Mouse (Mus musculus) left cerebral cortex, postnatal 36 days (tissue): ENCODE data around the gene Dnajb3. TPM values are rescaled to one million over a fixed set of nuclear protein-coding genes. Genes with fewer than 3 reads are reported as not detected.

Source experiments
- DNase-seq, 2 experiments: peaks; one replicate each; pipeline ENCODE4 v3.0.0; 2021 to 2022; ENCODE audit warnings: low spot score in 2 of 2, mixed read lengths in 1 of 2
- intact Hi-C: fragments of 180-260 bp; cut with DNase I; formaldehyde crosslinking; loops from one replicate; pipeline ENCODE4 v1.15.1; 2025
- total RNA-seq, 2 experiments: library from RNA; stranded (reverse); gene quantifications; 2 replicates each; pipeline ENCODE4 v1.2.3; 2021

The Dnajb3 gene
- total RNA-seq, 2 experiments from 2014 or later = 2.2 to 2.5 TPM

DNA sequence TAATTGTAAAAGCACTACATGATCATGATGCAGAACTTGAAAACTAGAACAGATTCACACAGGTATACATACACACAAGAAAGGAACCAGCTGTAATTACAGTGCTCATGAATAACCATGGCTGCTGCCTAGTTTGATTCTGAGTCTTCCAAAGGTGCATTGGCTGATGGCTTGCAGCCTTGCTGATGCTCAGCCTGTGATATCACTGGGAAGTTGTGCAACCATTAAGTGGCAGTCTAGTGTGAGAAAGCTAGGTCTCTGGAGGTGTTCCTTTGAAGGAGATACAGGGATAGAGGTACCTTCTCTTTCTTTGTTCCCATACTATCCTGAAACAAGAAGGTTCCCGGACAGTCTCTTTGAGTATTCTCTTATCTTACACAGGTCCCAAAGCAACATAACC lies 13.5 kb upstream of the Dnajb3 start:
- DNase-seq = no peak
- intact Hi-C loops = no loop called here

DNA sequence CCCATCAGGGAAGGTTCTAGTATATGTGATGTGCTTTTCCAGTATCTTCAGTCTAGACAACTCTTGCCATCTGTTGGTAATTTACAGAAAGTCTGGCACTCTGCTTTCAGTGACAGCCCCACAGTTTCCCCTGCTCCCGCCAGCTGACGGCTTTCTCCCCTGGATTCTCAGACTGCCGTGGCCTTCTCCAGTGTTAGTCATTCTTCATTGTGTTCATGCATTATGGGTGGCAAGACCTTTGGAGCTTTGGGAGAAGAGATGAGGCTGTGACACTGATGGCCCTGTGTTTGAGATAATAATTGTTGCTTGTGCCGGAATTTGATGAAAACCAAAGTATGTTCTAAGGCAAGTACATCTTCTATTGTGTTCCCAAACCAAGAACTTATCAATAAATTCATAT lies 13.0 kb upstream of the Dnajb3 start:
- intact Hi-C loops = no loop called here
- no peak for DNase-seq

DNA sequence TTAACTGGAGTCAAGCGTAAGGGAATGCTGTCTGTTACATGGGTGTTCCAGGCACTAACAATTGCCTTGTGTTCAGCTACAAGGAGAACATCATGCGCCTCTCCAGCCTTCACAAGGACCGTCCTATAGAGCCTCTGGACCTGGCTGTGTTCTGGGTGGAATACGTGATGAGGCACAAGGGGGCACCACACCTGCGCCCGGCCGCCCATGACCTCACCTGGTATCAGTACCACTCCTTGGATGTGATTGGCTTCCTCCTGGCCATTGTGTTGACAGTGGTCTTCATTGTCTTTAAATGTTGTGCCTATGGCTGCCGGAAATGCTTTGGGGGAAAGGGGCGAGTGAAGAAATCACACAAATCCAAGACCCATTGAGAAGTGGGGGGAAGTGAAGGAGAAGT lies 12.5 kb upstream of the Dnajb3 start:
- intact Hi-C loops = no loop called here
- no peak for DNase-seq

DNA sequence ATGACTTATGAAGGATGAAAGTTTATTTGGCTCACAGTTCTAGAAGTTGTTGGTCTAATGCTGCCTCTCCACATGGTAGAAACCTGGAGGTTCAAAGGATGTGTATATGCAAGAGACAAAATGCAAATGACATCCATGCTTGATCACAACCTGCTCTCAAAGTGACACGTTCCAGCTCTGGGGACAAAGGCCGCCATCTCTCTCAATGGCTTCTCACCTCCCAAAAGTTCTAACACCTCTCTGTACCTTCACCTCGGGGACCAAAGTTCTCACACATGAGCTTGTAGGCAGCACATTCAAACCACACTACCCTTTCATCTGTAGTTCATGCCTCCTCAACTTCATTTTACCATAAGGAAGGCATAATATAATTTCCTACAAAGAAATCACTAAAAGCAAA lies 12.0 kb upstream of the Dnajb3 start:
- intact Hi-C loops = no loop called here
- DNase-seq = no peak

DNA sequence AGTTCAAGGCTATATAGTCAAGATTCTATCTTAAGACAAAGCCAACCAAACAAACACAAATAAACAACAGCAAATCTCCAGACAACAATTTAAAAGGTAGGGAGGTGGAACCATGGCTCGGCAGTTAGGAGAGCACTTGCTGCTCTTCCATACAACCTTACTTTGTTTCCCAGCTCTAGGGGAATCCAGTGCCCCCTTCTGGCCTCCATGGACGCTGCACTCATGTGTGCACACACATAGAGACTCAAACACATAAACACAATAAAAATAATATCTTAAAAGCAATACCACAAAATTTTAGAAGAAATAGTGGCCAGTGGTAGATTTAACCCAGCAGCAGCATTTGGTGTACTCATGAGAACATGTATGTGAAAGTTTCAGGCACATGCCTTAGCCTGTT lies 11.6 kb upstream of the Dnajb3 start:
- intact Hi-C loops = no loop called here
- no peak for DNase-seq

DNA sequence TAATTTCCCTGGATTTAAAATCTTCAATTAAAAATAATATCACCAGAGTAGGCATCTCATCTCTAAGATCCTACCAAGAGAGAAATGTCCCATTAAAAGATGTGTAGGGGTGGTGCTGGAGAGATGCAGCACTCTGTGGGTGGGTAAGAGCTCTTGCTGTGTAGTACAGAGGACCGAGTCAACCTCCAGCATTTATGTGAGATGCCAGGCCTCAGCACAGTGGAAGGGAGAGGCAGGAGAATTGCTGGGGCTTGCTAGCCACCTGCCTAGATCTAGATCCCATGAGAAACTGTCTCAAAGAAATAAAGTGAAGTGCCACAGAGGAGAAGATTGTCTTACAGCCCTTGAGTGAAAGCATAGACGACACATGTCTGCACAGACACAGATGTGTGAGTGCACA lies 11.0 kb upstream of the Dnajb3 start:
- no peak for DNase-seq
- intact Hi-C loops = no loop called here

DNA sequence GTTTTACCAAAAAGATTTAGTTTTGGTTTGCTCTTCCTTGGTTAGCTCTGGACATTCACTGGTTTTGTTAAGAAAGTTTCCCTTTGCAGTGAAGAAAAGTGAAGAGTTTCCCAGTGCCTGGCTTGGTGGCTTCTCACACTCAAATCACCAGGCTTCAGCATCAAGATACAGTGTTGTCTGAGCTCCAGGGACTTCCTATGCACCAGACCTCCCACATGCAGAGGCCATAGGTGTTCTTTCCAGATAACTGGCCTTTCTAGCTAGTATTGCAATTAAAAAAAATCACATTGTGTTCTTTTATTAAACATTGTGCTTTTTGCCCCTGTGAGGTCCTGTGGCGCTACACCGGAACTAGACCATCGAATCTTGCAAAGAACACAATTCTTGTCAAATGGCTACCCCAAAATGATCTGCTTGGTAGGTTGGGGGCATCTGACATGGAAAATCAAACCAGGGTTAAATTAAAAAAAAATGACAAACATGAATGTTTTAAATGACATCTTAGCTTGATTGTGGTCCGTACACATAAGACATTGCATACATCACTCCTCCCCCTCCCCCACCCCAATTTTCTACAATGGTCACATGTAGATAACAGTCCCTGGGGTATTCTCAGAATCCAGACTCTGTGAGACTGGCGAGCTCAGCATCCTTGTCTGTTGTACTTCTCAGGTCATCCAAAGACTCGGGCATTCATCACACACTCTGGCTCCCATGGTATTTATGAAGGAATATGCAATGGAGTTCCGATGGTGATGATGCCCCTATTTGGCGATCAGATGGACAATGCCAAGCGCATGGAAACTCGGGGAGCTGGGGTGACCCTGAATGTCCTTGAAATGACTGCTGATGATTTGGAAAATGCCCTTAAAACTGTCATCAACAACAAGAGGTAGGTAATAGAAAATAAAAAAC lies 10.1 kb upstream of the Dnajb3 start:
- no peak for DNase-seq
- intact Hi-C loops = no loop called here

DNA sequence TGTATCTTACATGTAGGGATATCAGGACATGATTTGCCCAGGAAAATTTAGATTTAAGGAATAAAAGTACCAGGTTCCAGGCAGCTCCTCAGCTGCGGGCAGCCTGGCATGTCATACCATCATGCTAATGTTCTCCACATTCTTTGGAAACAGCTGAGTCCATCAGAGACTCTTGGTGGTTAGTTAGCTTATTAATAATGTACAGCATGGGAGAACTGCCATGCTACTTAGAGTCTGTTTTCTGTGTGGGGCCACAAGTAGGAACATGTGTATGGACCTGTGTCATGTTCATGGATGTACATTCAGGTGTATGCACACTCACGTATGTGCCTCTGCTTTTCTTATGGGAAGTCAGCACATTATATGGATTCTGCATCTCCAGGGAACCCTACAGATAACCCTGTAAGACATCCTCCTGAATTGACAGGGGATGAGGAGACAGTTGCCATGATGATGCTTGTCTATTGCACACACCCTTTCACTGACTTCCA lies 8.9 kb upstream of the Dnajb3 start:
- intact Hi-C loops = no loop called here
- no peak for DNase-seq

DNA sequence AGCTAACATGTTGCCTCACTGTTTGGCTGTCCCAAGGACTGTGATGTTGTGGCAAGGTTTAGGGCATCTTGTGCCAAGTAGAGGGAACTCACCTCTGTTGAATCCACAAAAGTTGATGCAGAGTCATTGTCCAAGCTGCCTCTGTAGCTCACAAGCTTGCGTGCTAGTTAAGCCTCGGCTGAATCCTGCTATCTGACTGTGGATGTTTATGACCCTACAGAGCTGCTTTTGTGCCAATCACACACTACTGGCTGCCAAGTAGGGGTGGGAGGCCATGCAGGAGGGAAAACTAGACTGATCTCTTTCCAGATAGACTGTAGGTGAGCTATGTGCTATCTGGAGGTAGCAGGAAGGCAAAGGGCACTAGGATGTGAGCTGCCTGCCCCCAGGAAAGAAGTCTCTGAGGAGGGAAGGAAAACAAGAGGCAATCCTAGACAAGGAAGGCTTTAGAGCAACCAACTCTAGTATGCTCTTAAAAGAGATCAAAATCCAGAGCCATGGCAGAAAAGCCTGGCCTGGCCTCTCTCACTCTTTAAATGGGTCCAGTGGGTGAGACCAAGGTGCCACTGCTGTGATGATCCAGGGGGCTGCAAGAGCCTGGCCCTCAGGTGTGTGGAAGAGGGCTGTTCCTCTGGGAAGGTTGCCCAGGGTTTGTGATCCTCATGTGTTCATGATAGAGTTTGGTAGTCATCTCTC lies 8.3 kb upstream of the Dnajb3 start:
- DNase-seq = no peak
- intact Hi-C loops = no loop called here

DNA sequence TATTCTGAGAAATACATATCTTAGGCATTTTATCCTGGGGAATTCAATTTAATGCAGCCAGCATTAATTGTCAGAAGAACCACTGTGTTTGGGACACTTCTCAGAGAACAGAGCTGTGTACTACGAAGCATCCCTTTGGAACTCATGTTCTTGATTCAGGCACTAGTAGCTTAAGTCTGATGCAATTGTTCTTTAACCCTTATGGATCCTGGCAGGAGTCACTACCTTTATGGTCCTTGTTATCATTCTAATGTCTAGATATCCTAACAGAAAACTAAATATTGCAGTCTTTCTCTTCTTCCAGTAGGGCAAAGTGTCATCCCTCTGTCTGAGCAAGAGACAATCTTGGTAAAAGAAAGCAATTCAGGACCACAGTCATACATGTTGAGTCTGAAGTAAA lies 7.5 kb upstream of the Dnajb3 start:
- intact Hi-C loops = no loop called here
- no peak for DNase-seq

DNA sequence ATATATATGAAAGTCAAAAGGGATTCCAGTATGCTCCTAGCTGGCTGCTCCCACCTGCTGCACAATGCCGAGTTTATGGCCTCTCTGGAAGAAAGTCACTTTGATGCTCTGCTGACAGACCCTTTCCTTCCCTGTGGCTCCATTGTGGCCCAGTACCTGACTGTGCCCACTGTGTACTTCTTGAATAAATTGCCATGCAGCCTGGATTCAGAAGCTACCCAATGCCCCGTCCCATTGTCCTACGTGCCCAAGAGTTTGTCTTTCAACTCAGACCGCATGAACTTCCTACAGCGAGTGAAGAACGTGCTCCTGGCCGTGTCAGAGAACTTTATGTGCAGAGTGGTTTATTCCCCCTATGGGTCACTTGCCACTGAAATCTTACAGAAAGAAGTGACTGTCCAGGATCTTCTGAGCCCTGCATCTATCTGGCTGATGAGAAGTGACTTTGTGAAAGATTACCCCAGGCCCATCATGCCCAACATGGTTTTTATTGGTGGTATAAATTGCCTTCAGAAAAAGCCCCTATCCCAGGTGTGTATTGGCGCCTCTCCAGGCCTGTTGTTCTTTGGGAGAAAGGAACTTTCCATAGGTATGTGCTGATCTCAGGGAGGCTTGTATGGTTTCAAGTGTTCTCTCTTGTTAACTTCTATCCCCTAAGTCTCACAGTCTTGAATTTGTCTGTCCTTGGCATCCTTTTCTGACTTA lies 6.9 kb upstream of the Dnajb3 start:
- intact Hi-C loops = no loop called here

DNA sequence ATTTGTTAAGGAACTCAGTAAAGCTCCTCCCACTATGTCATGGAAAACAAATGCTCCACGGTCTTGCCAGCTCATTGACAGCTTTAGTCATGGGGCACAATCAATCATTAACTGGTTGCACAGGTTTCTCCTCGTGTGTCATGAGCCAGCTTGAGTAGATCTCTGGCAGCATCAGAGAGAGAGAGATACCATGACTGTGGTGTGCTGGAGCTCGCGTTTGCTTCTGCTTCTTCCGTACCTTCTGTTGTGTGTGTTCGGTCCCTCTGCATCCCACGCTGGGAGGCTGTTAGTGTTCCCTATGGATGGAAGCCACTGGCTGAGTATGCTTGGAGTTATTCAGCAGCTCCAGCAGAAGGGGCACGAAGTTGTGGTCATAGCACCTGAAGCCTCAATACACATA lies 6.2 kb upstream of the Dnajb3 start, which contains the start of gene Ugt1a1:
Gene Ugt1a1 (plus strand): TSS at position 148 of the 400 bp plus-strand sequence.
- no peak for DNase-seq
- intact Hi-C loops = no loop called here

More for the DNA sequence above, 6.9 kb upstream of the Dnajb3 start:
- DNase-seq = no peak

DNA sequence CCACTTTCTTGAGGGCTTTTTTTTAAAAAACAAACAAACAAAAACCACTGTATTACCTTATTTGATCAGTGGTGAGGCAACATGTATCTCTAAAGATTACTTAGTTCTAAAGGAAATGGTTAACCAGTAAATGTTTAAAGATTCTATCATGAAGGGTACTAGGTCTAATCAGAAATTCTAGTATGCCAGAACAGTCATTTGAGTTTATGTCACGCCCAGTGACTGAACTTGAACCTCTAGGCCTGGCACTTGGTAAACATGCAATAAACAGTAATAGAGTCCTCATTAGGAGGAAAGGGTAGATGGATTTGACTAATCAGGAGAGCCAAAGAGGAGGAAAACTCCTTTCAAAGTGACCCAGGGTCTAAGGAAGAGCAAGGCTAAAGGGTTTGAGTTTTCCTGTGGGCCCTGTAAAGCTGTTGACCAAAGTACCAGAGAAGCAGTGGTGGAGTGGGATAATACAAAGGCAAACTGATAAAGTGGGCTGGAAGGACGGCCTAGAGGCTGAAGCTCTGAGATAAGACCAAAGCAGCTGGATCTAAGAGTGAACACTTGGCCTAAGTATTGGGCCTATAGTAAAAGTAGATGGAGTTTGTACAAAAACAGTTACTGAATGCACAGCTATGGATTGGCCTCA lies 1.4 kb upstream of the Dnajb3 start:
- no peak for DNase-seq
- intact Hi-C loops = no loop called here

DNA sequence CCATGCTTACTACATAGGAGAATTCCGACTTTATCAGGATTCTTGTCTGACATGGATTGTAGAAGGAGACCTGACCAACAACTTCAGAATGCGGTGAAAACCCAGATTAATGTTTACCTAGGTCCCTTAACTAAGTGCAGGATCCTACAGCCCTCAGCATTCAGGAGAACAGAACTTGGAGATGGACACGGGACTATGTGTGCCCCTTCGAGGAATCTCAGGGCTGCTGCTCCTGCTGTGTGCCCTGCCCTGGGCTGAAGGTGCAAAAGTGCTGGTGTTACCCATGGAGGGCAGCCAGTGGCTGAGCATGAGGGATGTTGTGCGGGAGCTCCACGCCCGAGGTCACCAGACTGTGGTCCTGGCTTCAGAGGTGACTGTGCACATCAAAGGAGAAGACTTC lies 5.1 kb downstream of the Dnajb3 start, which contains the start of gene Ugt1a2:
Gene Ugt1a2 (plus strand): TSS at position 146 of the 400 bp plus-strand sequence.
- intact Hi-C loops = no loop called here

DNA sequence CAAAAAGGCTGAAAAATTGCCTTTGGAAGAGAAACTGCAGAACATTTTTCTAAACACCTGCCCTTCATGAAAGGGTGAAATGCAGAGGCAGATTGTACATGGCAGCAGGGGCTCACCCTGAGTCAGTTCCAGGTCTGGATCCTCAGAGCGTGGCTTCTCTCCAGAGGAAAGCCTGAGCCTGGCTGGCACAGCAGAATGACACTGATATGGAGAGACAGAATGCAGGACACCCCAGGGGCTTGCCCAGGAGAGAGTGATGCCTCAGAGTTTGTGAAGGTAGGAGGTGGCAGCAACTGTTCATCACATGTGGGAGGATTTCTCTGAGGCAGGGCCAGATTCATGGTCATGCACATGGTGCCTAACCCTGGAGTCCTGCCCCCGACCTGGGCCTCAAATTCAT lies 5.6 kb downstream of the Dnajb3 start:
- DNase-seq = no peak
- intact Hi-C loops = no loop called here

More for the DNA sequence above, 5.1 kb downstream of the Dnajb3 start, which contains the start of gene Ugt1a2:
- no peak for DNase-seq

DNA sequence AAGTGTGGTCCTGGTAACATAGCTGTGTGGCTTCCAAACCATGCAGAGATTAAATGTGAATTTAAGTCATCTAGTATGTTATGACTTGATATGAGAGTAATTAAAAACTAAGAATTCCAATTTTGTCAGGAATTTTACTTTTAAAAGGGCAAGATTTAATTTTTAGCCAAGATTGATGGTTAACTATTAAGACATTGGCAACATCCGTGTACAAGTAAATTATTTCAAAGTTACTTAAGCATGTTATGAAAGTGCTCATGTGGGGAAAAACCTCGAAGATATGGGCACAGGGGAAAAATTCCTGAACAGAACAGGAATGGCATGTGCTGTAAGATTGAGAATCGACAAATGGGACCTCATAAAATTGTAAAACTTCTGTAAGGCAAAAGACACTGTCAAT lies 8.1 kb downstream of the Dnajb3 start:
- intact Hi-C loops = no loop called here
- DNase-seq = no peak

DNA sequence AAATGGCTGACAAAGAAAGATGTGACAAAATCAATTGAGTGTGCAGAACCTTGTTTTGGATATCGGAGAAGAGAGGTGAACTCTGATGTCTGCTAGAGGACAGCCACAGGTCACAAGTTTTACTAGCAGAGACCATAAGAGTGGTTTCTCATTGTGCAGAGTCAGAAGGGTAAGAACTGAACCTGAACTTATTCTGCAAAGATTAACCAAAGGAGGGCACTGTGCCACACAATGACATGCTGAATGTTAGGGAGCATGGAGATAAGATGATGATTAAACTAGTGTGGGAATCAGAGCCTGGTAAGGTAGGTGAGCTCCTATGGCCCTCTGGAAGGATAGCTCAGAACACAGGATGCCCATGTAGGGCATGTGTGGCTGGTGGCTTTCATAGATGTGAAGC lies 9.9 kb downstream of the Dnajb3 start:
- intact Hi-C loops = no loop called here
- no peak for DNase-seq

DNA sequence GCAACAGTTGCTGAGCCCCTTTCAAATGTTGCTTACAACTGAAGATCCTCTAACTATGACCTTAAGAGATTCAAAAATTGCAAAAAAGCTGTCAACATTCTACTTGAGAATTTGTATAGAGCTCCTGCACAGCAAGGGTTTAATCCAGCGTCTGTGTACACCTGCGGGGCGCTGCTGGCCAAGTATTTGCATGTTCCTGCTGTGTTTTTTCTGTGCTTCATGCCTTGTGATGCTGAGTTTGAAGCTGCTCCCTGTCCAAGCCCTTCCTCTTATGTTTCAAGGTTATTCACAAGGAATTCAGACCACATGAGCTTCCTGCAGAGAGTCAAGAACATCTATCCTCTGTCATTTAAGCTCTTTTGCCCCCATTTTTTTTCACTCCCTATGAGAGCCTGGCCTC lies 13.4 kb downstream of the Dnajb3 start:
- intact Hi-C loops = no loop called here
- DNase-seq = no peak

DNA sequence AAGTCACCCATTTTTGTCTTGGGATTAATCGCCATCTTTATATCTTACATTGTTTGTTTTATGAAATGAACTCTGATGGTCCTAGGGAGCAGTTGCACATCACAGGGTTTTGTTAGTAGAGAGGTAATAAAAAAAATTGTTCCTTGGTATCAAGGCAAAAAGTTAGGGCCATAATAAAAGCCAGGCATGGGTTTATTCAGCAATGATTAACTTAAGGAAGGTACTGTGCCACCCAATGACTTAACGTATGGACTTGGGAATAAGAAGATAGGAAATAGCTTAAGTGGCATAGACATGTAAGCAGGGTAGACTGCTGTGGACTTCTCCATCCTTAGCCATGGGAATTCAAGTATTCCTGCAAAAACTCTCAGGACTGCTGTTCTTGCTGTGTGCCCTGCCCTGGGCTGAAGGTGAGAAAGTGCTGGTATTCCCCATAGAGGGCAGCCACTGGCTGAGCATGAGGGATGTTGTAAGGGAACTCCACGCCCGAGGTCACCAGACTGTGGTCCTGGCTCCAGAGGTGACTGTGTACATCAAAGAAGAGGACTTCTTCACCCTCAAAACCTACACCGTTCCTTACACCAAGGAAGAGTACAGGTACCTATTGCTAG lies 19.2 kb downstream of the Dnajb3 start:
- DNase-seq = no peak
- intact Hi-C loops = no loop called here
